Mouse (Mus musculus): ENCODE data around the gene Ube2i. TPM values are rescaled to one million over a fixed set of nuclear protein-coding genes. Genes with fewer than 3 reads are reported as not detected.
A peak's percentile ranks its signal among the peaks of the same experiment; 100 is the strongest.

Ube2i gene
- total and polyA plus RNA-seq, 3 experiments, result 69.7 to 90.3 (median 88.3) TPM

DNA sequence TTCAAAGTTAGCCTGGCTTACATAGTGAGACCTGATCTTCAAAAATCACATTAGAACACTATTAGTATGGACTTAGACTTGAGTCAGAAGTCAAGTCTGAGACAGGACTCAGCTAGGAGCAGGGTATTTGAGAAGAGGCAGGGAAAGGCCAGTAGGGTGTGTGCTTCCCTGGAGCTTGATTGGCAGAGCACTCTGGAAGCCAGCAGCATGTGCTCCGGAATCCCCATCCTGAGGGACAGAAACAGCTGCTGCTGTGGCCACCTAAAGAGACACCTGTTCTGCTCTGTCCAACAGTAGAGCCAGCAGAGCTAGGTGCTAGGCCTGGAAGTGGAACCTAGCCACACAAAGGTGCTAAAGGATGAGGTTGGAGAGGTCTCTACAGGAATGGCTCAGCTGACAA is 19.7 kb upstream of the Ube2i start:
- TF ChIP-seq EP300 (IDR thresholded peaks at IDR 0.05; ENCODE audit: insufficient read depth, low read depth, low read length) (no peak), CTCF (IDR thresholded peaks at IDR 0.05) (no peak), POLR2A (IDR thresholded peaks at IDR 0.05; ENCODE audit: insufficient read depth, low read depth, low read length) (no peak)
- no peaks in the 10 kb centered on the region for H3K4me1 ChIP-seq (ENCODE audit: control insufficient read depth, insufficient read depth, low read length)
- H3K9ac ChIP-seq (ENCODE audit: low read depth, low read length), result no peak overlapping the region
- no peaks in the 10 kb centered on the region for H3K36me3 ChIP-seq (ENCODE audit: control insufficient read depth, insufficient read depth, low read length)
- H3K4me3 ChIP-seq, result no peak overlapping the region
- H3K27me3 ChIP-seq (ENCODE audit: control insufficient read depth, insufficient read depth, low read length), result peaks cover 1% of the 10 kb centered on the region; the same call in 1 of the 2 replicates
- intact Hi-C loops (cut with DNase I), result no loop called here
- no peak for DNase-seq
- no peaks in the 10 kb centered on the region for H3K79me2 ChIP-seq (replicated peaks; ENCODE audit: control insufficient read depth, insufficient read depth, low read length)
- 57% methylated on average over 1 of the region's 1 CpGs for WGBS
- H3K27ac ChIP-seq, result no peak overlapping the region

GRCm38 (mm10) chr17:25293495-25293894 is 19.1 kb upstream of the Ube2i start:
- WGBS, result 37% methylated on average over 5 of the region's 5 CpGs
- Histone ChIP-seq H3K79me2 (replicated peaks; ENCODE audit: control insufficient read depth, insufficient read depth, low read length) (no peaks in the 10 kb centered on the region), H3K9ac (ENCODE audit: low read depth, low read length) (no peak overlapping the region), H3K27me3 (ENCODE audit: control insufficient read depth, insufficient read depth, low read length) (peaks cover 1% of the 10 kb centered on the region; the same call in 1 of the 2 replicates), H3K4me3 (no peak overlapping the region), H3K27ac (no peak overlapping the region), H3K4me1 (ENCODE audit: control insufficient read depth, insufficient read depth, low read length) (no peaks in the 10 kb centered on the region), H3K36me3 (ENCODE audit: control insufficient read depth, insufficient read depth, low read length) (no peaks in the 10 kb centered on the region)
- TF ChIP-seq POLR2A (IDR thresholded peaks at IDR 0.05; ENCODE audit: insufficient read depth, low read depth, low read length), result no peak
- TF ChIP-seq CTCF (IDR thresholded peaks at IDR 0.05), result no peak
- no peak for TF ChIP-seq EP300 (IDR thresholded peaks at IDR 0.05; ENCODE audit: insufficient read depth, low read depth, low read length)
- intact Hi-C loops (cut with DNase I), result no loop called here
- DNase-seq, result no peak

DNA sequence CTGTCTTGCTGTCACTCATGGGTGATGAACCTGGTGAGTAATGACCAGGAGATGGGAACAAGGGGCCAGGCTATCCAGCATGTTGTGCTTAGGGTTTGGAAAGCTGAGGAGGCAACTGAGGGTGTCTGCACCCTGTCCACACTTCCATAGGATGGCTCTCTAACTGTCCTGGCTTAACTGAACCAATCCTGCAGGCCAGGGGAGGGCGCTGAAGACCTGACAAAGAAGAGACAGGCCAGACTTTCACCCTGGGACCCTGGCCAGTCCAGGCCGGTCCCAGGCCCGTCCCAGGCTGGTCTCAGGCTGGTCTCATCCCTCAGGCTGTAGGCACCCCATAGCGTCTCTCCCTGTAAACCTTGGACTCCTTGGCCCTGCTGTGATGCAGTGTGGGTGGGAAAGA is 16.0 kb upstream of the Ube2i start:
- Histone ChIP-seq H3K36me3 (ENCODE audit: control insufficient read depth, insufficient read depth, low read length) (no peaks in the 10 kb centered on the region), H3K4me3 (no peak overlapping the region), H3K4me1 (ENCODE audit: control insufficient read depth, insufficient read depth, low read length) (no peaks in the 10 kb centered on the region), H3K27me3 (ENCODE audit: control insufficient read depth, insufficient read depth, low read length) (peaks cover 1% of the 10 kb centered on the region; the same call in 1 of the 2 replicates), H3K27ac (no peak overlapping the region), H3K9ac (ENCODE audit: low read depth, low read length) (no peak overlapping the region), H3K79me2 (replicated peaks; ENCODE audit: control insufficient read depth, insufficient read depth, low read length) (no peaks in the 10 kb centered on the region)
- no peak for TF ChIP-seq POLR2A (IDR thresholded peaks at IDR 0.05; ENCODE audit: insufficient read depth, low read depth, low read length)
- DNase-seq, result no peak
- 15% methylated on average over 4 of the region's 4 CpGs for WGBS
- intact Hi-C loops (cut with DNase I), result no loop called here

DNA sequence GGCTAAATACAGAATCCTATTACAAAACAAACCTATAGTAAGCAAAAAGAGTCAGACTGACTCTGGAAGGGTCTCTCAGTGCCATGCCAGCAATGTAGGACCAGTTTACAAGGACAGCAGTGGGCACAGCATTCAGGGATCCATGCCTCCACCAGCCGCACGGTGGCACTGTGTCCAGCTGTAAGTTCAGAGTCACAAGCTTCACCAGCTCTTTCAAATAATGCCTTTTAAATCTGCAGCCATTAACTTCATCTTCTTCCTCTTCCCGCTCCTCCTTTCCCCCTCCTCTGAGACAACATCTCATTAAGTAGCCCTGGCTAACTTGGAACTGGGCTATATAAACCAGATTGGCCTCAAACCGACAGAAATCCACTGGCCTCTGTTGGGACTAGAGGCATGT is 14.4 kb upstream of the Ube2i start:
- Histone ChIP-seq H3K4me1 (ENCODE audit: control insufficient read depth, insufficient read depth, low read length) (no peaks in the 10 kb centered on the region), H3K4me3 (no peak overlapping the region), H3K27me3 (ENCODE audit: control insufficient read depth, insufficient read depth, low read length) (peaks cover 1% of the 10 kb centered on the region; the same call in 1 of the 2 replicates), H3K79me2 (replicated peaks; ENCODE audit: control insufficient read depth, insufficient read depth, low read length) (no peaks in the 10 kb centered on the region), H3K27ac (no peak overlapping the region), H3K9ac (ENCODE audit: low read depth, low read length) (no peak overlapping the region), H3K36me3 (ENCODE audit: control insufficient read depth, insufficient read depth, low read length) (no peaks in the 10 kb centered on the region)
- TF ChIP-seq CTCF (IDR thresholded peaks at IDR 0.05), result peak; percentile 82
- TF ChIP-seq EP300 (IDR thresholded peaks at IDR 0.05; ENCODE audit: insufficient read depth, low read depth, low read length), result no peak
- no peak for TF ChIP-seq POLR2A (IDR thresholded peaks at IDR 0.05; ENCODE audit: insufficient read depth, low read depth, low read length)
- DNase-seq, result peak in 1 of 2 experiments; percentile 15
- 18% methylated on average over 4 of the region's 4 CpGs for WGBS
- intact Hi-C loops (cut with DNase I), result loop anchor here (2.0 kb wide), 1 partner anchor 74 kb away; no protein-coding TSS in a partner anchor

GRCm38 (mm10) chr17:25285033-25285432 is 10.6 kb upstream of the Ube2i start:
- intact Hi-C loops (cut with DNase I), result loop anchor here (2.0 kb wide), 1 partner anchor 176 kb away; no protein-coding TSS in a partner anchor
- no peak overlapping the region for H3K4me3 ChIP-seq
- no peak overlapping the region for H3K9ac ChIP-seq (ENCODE audit: low read depth, low read length)
- no peaks in the 10 kb centered on the region for H3K27me3 ChIP-seq (ENCODE audit: control insufficient read depth, insufficient read depth, low read length)
- peak; percentile 56 to 57 for DNase-seq
- TF ChIP-seq EP300 (IDR thresholded peaks at IDR 0.05; ENCODE audit: insufficient read depth, low read depth, low read length), result 0 out of 2 replicates have a peak, but pooled peaks have one; percentile 50
- TF ChIP-seq CTCF (IDR thresholded peaks at IDR 0.05), result peak; percentile 96
- no peak for TF ChIP-seq POLR2A (IDR thresholded peaks at IDR 0.05; ENCODE audit: insufficient read depth, low read depth, low read length)
- H3K4me1 ChIP-seq (ENCODE audit: control insufficient read depth, insufficient read depth, low read length), result no peaks in the 10 kb centered on the region
- no peaks in the 10 kb centered on the region for H3K36me3 ChIP-seq (ENCODE audit: control insufficient read depth, insufficient read depth, low read length)
- no peaks in the 10 kb centered on the region for H3K79me2 ChIP-seq (replicated peaks; ENCODE audit: control insufficient read depth, insufficient read depth, low read length)
- no peak overlapping the region for H3K27ac ChIP-seq
- WGBS, result 16% methylated on average over 3 of the region's 3 CpGs

DNA sequence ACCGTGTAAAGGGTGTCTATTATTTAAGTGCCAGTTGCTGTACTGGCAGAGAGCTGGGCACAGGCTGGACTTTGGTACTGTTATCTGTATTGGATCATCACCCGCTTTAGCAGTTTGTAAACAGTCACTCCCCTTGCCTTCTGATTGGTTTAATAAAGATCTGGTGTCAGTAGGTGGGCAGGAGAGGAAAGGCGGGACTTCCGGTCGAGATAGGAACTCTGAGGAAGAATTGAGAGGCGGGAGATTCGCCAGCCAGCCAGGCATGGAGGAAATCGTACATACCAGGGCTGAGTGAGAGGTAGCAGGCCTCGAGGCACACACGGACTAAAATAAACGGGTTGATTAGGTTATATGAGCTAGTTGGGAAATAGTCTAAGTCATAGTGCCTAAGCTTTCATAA is 7.7 kb upstream of the Ube2i start:
- peak in 1 of 2 experiments; percentile 57 for DNase-seq
- no peak overlapping the region for H3K27ac ChIP-seq
- WGBS, result 16% methylated on average over 11 of the region's 11 CpGs
- intact Hi-C loops (cut with DNase I), result loop anchor here (5.0 kb wide), 1 partner anchor 340 kb away; no protein-coding TSS in a partner anchor
- no peak overlapping the region for H3K9ac ChIP-seq (ENCODE audit: low read depth, low read length)
- H3K27me3 ChIP-seq (ENCODE audit: control insufficient read depth, insufficient read depth, low read length), result no peaks in the 10 kb centered on the region
- no peak overlapping the region for H3K4me3 ChIP-seq
- no peaks in the 10 kb centered on the region for H3K36me3 ChIP-seq (ENCODE audit: control insufficient read depth, insufficient read depth, low read length)
- no peaks in the 10 kb centered on the region for H3K79me2 ChIP-seq (replicated peaks; ENCODE audit: control insufficient read depth, insufficient read depth, low read length)
- no peak for TF ChIP-seq CTCF (IDR thresholded peaks at IDR 0.05)
- TF ChIP-seq EP300 (IDR thresholded peaks at IDR 0.05; ENCODE audit: insufficient read depth, low read depth, low read length), result no peak
- TF ChIP-seq POLR2A (IDR thresholded peaks at IDR 0.05; ENCODE audit: insufficient read depth, low read depth, low read length), result no peak
- H3K4me1 ChIP-seq (ENCODE audit: control insufficient read depth, insufficient read depth, low read length), result no peaks in the 10 kb centered on the region
